Mouse (Mus musculus) NIH3T3 (cell line): ENCODE data around the gene Foxi3.

Experiments
- DNase-seq: peaks from one replicate; pipeline ENCODE4 v3.0.0-alpha.2; 2012; ENCODE audit warnings: low read depth

Foxi3 gene

DNA sequence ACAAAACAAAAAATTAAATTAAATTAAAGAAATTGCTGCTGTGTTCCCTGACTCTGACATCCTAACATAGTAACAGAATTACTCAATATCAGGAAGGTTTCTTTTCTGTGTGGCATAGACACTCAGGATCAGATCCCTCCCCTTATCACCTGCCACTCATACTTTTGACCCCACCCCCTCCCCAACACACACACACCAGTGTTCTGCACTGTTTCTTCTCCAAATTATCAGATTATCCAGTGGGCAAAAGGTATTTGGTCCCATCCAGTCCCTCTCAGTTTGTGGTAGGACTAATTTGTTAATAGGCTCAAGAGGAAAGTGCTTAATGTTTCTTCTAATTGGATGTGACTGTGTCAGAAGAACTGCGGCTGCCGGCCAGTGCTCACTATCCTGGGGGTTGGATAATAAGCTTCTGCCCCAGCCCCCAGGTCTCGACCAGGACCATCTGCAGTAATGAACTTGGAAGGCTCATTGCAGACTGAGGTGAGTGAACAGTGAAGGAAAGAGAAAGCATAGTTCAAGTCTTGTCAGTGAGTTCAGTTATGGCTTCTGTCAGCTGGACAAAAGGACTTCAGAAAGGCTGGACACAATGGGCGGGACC, 39.9 kb downstream of the Foxi3 start:
- DNase-seq = no peak

DNA sequence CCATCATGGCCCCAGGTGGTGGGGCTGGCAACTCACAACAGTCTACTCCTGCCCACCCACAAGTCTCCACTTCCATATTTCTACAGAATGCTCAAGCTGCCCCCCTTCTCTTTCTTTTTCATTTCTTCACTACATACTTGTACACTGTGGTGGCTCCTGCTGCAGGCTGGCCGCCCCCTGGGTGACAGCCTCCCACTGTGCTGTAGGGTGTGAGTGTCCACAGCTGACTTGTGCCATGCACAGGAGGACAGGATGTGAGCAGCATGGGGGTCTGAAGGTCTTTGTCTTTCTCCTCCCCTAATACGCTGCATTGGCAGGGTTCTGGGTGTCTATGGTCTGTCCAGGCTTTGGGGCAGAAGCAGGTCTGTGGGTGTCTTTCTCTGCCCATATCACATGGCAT, 46.3 kb downstream of the Foxi3 start:
- no peak for DNase-seq

DNA sequence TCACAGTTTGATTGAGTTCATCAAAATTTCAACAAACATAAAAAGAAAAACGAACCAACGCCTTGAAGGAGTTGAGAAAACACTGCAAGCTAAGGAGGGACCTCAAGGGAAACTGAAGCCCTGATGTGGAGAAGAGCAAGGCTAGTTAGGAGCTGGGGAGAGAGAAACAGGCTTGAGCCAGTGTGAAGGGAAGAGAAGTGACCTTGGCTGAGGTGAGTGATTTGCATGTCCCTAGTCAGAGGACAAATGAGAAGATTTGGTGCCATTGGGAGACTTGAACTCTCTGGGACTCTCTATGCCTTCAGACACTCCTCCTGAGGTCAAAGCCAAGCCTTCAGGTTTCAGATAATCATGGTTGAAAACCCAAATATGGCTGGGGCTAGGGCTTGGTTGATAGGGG, 47.8 kb downstream of the Foxi3 start:
- no peak for DNase-seq
